Mouse (Mus musculus) bone marrow, adult 2 months (tissue): Measurements from ENCODE around the gene Hoxd3. TPM values are rescaled to one million over a fixed set of nuclear protein-coding genes. Genes with fewer than 3 reads are reported as not detected.

ENCODE experiments used
- H3K27ac ChIP-seq: fragments of 200-500 bp; 2 replicates; pipeline ENCODE4 v1.5.1; 2012; ENCODE audit warnings: low read depth, mild to moderate bottlenecking, control low read depth, inconsistent platforms, low read length; ENCODE audit not compliant: control insufficient read depth, poor library complexity, insufficient read depth
- H3K4me1 ChIP-seq: fragments of 200-500 bp; 2 replicates; pipeline ENCODE4 v1.6.1; 2011; ENCODE audit warnings: low read length; ENCODE audit not compliant: control insufficient read depth, insufficient read depth
- H3K4me3 ChIP-seq: fragments of 200-500 bp; replicated peaks from 2 replicates; pipeline ENCODE3; 2011; ENCODE audit warnings: mild to moderate bottlenecking, low read depth, low read length, control low read depth; ENCODE audit not compliant: control insufficient read depth
- CTCF ChIP-seq: fragments of 200-500 bp; IDR thresholded peaks from 2 replicates; pipeline ENCODE4 v1.5.1; 2011; ENCODE audit warnings: low read length, control low read depth; ENCODE audit not compliant: control insufficient read depth, insufficient read depth
- POLR2A ChIP-seq: fragments of 200-500 bp; IDR thresholded peaks from 2 replicates; pipeline ENCODE4 v1.6.1; 2011; ENCODE audit warnings: low read depth, mild to moderate bottlenecking, control low read depth, low read length, borderline replicate concordance; ENCODE audit not compliant: control insufficient read depth
- WGBS: fragments of 180-500 bp; shearing (Covaris S2); methylation state at CpG from one replicate; pipeline ENCODE4 v1.1.7; 2018; 5-methylcytosine and 5-hydroxymethylcytosine counted together
- polyA plus RNA-seq: library from polyadenylated mRNA; stranded (reverse); fragments of >200 nt; gene quantifications from 2 replicates; pipeline ENCODE4 v1.2.4, GENCODE M21; 2011; ENCODE audit warnings: low replicate concordance; ENCODE audit not compliant: missing spikeins, insufficient read depth, insufficient read length

The Hoxd3 gene
- polyA plus RNA-seq, 1 experiment: not detected

GRCm38 (mm10) chr2:74731799-74732512, 20.2 kb downstream of the Hoxd3 start:
- 38% methylated on average over 9 of the region's 9 CpGs for WGBS
- H3K4me3 ChIP-seq: no peak overlapping the region
- no peak overlapping the region for H3K27ac ChIP-seq
- TF ChIP-seq CTCF (no peak), POLR2A (no peak)
- no peaks in the 10 kb centered on the region for H3K4me1 ChIP-seq

DNA sequence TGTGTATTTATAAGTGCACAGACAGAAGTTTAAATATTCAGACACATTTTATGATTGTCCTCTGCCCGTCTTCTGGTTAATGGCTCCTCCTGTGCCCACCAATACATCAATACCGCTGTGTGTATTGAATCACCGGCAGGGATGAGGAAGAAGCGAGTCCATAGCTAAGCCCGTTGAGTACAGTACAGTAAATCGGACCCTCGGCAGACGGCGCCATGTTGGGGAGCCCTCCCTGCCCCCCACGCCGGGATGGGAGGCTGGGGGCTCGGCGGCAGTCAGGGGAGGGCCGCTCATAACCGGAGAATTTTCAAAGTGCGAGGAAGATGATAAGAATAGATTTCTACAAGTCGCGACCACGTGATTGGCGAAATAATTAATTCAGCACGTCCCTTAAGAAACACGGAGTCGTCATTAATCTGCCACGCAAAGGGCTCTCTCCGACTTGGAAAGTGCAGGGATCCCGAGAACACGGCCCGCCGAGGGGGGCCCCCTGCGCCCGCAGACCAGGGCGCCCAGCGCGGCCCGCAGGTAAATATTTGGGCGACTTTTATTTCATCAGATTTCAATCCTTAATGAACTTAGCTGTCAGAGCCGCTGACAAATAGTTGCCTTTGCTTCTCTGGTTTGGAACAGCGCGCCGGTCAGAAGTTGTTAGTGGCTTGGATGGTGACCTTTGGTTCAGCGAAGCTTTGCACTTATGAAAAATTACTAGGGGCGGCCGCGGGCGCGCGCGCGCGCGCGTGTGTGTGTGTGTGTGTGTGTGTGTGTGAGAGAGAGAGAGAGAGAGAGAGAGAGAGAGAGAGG, 21.0 kb downstream of the Hoxd3 start:
- Histone ChIP-seq H3K4me1 (no peaks in the 10 kb centered on the region), H3K27ac (no peak overlapping the region), H3K4me3 (no peak overlapping the region)
- WGBS: 4% methylated on average over 52 of the region's 52 CpGs
- TF ChIP-seq POLR2A: no peak
- TF ChIP-seq CTCF: no peak

DNA sequence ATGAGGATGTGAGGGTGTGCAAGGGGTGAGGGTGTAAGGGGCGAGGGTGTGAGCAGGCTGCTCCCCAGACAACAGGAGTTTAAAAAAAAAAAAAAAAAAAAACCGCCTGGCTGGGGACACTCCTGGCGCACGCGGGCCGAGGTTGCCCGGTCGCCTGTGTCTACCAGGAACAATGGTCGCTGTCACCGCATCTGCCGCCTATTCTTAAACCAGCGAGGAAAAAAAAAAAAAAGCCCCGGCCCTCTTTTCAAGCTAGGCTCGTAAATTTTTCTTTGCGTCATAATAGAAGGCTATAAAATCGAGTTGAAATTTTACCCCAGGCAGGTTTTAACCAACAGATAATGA, 21.6 kb downstream of the Hoxd3 start:
- Histone ChIP-seq H3K4me1 (no peaks in the 10 kb centered on the region), H3K27ac (no peak overlapping the region), H3K4me3 (no peak overlapping the region)
- 3% methylated on average over 16 of the region's 16 CpGs for whole genome bisulfite sequencing
- no peak for TF ChIP-seq CTCF
- TF ChIP-seq POLR2A: no peak

DNA sequence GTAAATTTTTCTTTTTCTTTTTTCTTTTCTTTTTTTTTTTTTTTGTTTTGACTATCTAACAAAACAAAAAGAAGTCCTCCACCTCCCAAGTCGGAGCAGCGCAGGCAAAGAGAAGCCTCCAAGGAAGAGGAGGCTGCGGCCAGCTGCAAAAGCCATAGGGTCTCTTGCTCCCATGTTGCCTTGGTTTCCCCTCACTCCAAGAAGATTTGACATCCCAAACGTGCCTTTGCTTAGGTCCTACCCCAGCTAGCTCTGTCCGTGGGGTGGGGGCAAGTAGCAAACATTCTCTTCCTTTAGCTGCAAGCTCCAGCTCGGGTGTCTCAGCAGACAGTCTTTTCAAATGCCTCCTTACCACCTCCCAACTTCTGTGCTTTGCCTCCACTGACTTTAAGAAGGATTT, 22.0 kb downstream of the Hoxd3 start:
- 6% methylated on average over 6 of the region's 6 CpGs for WGBS
- TF ChIP-seq CTCF: no peak
- no peak for TF ChIP-seq POLR2A
- no peaks in the 10 kb centered on the region for H3K4me1 ChIP-seq
- H3K27ac ChIP-seq: no peak overlapping the region
- H3K4me3 ChIP-seq: no peak overlapping the region

GRCm38 (mm10) chr2:74734451-74734850, 22.7 kb downstream of the Hoxd3 start:
- WGBS: 6% methylated on average over 13 of the region's 13 CpGs
- TF ChIP-seq CTCF (no peak), POLR2A (no peak)

GRCm38 (mm10) chr2:74734996-74735811, 23.5 kb downstream of the Hoxd3 start:
- 18% methylated on average over 27 of the region's 27 CpGs for WGBS

More at GRCm38 (mm10) chr2:74734451-74734850, 22.7 kb downstream of the Hoxd3 start:
- Histone ChIP-seq H3K4me3 (no peak overlapping the region), H3K27ac (no peak overlapping the region), H3K4me1 (no peaks in the 10 kb centered on the region)

DNA sequence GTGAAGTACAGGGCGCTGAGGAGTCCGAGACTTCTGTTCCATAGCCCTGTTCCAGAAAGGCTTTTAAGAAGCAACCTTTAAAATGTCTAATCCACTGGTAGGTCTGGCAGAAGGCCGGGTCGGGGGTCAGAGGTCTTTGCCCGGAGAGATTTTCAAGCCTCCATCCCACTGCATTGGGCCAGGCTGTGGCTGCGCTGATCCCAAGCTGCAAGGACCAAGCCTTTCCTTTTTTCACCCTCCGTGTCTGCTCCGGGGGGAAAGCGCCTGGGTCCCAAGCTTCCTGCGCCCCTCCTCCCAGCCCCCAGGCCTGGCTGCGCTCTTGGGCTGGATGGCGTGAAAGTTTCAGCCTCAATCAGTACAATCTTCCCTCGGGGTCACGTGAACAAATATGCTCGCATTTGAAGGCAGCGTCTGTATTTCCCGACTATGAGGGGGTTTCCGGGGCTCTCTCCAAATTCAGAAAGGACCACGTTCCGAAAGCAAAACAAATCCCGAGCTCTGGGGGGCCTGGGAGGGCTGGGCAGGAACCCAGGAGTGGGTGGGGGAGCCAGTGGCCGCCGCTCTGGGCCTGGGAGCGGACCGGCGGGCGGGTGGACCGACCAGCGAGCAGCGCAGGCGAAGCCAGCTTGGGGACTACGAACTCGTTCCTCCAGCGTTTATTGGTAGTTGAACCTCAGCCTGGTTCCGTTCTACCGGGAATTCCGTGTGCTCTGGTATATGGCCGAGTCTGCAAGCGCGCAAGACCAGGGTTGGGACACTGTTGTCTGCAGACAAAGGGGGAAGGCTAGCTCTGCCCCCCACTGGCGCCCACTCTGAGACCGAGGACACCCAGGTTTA, 24.3 kb downstream of the Hoxd3 start:
- H3K4me3 ChIP-seq: no peak overlapping the region
- no peaks in the 10 kb centered on the region for H3K4me1 ChIP-seq
- H3K27ac ChIP-seq: no peak overlapping the region
- no peak for TF ChIP-seq POLR2A
- TF ChIP-seq CTCF: no peak
- 5% methylated on average over 42 of the region's 42 CpGs for WGBS

More at GRCm38 (mm10) chr2:74734996-74735811, 23.5 kb downstream of the Hoxd3 start:
- H3K4me3 ChIP-seq: no peak overlapping the region
- H3K27ac ChIP-seq: no peak overlapping the region
- H3K4me1 ChIP-seq: no peaks in the 10 kb centered on the region
- no peak for TF ChIP-seq POLR2A
- TF ChIP-seq CTCF: no peak
